Mouse (Mus musculus) midbrain, embryonic 11.5 days (tissue): ENCODE measurements around the gene Setd4. TPM values are rescaled to one million over a fixed set of nuclear protein-coding genes. Genes with fewer than 3 reads are reported as not detected.

Experiments
- ATAC-seq: fragments of 200-750 bp; cut with Nextera tagmentation; 2 replicates; pipeline ENCODE4 v1.8.0; 2017; ENCODE audit warnings: moderate TSS enrichment, moderate library complexity; ENCODE audit not compliant: low FRiP score
- DNase-seq: peaks from one replicate; pipeline ENCODE4 v3.0.0; 2015; ENCODE audit warnings: low spot score; ENCODE audit errors: missing footprints
- H3K27ac ChIP-seq: fragments of 300-500 bp; sonication (generic); 2 replicates; pipeline ENCODE4 v1.5.1; 2014; ENCODE audit warnings: low read depth, low read length
- H3K27me3 ChIP-seq: fragments of 300-500 bp; sonication (generic); 2 replicates; pipeline ENCODE4 v1.6.1; 2014; ENCODE audit warnings: mild to moderate bottlenecking, low read length, moderate library complexity, mixed read lengths; ENCODE audit not compliant: control insufficient read depth, insufficient read depth
- H3K36me3 ChIP-seq: fragments of 300-500 bp; sonication (generic); 2 replicates; pipeline ENCODE4 v1.6.1; 2014; ENCODE audit warnings: mild to moderate bottlenecking, low read length, moderate library complexity, mixed read lengths; ENCODE audit not compliant: control insufficient read depth, insufficient read depth
- H3K4me1 ChIP-seq: fragments of 300-500 bp; sonication (generic); 2 replicates; pipeline ENCODE4 v1.6.1; 2014; ENCODE audit warnings: low read length; ENCODE audit not compliant: control insufficient read depth, insufficient read depth
- H3K4me2 ChIP-seq: fragments of 300-500 bp; sonication (generic); 2 replicates; pipeline ENCODE4 v1.6.1; 2014; ENCODE audit warnings: mild to moderate bottlenecking, moderate library complexity
- H3K4me3 ChIP-seq: fragments of 300-500 bp; sonication (generic); 2 replicates; pipeline ENCODE4 v1.5.1; 2014; ENCODE audit warnings: low read depth, low read length
- H3K9ac ChIP-seq: fragments of 300-500 bp; sonication (generic); 2 replicates; pipeline ENCODE4 v1.6.1; 2014; ENCODE audit warnings: low read length
- H3K9me3 ChIP-seq: fragments of 300-500 bp; sonication (generic); 2 replicates; pipeline ENCODE4 v1.6.1; 2016; ENCODE audit warnings: low read length; ENCODE audit not compliant: control insufficient read depth
- WGBS: fragments of 180-500 bp; shearing (Covaris S2); extraction: QIAGEN DNeasy Blood & Tissue Kit; methylation state at CpG from one replicate; pipeline ENCODE4 v1.1.7; 2014; 5-methylcytosine and 5-hydroxymethylcytosine counted together
- polyA plus RNA-seq: library from polyadenylated mRNA; unstranded; fragments of >200 nt; fragmentation: Nextera tagmentation; extraction: Ambion mirVana; gene quantifications from 2 replicates; pipeline ENCODE4 v1.2.1, GENCODE M21; 2014

Setd4 gene
- polyA plus RNA-seq, 1 experiment from 2014 or later: 11.6 TPM

GRCm38 (mm10) chr16:93543704-93544103 is 60.2 kb downstream of the Setd4 start:
- peak; percentile 98 for DNase-seq
- Histone ChIP-seq H3K4me2 (no peak overlapping the region), H3K9me3 (no peaks in the 10 kb centered on the region), H3K27ac (no peak overlapping the region), H3K4me3 (no peak overlapping the region), H3K4me1 (no peaks in the 10 kb centered on the region), H3K27me3 (no peaks in the 10 kb centered on the region), H3K9ac (no peak overlapping the region), H3K36me3 (no peaks in the 10 kb centered on the region)
- WGBS: 5% methylated on average over 8 of the region's 8 CpGs
- ATAC-seq: peak; percentile 69

GRCm38 (mm10) chr16:93539891-93540290 is 64.0 kb downstream of the Setd4 start:
- ATAC-seq: no peak
- Histone ChIP-seq H3K4me2 (no peak overlapping the region), H3K9ac (no peak overlapping the region), H3K9me3 (no peaks in the 10 kb centered on the region), H3K36me3 (no peaks in the 10 kb centered on the region), H3K27me3 (no peaks in the 10 kb centered on the region), H3K4me1 (no peaks in the 10 kb centered on the region), H3K4me3 (no peak overlapping the region), H3K27ac (no peak overlapping the region)
- WGBS: 60% methylated on average over 3 of the region's 3 CpGs
- no peak for DNase-seq

GRCm38 (mm10) chr16:93535151-93535853 is 68.6 kb downstream of the Setd4 start:
- no peak overlapping the region for H3K4me2 ChIP-seq
- no peaks in the 10 kb centered on the region for H3K36me3 ChIP-seq
- ATAC-seq: no peak
- no peaks in the 10 kb centered on the region for H3K9me3 ChIP-seq
- H3K27me3 ChIP-seq: no peaks in the 10 kb centered on the region
- no peak overlapping the region for H3K4me3 ChIP-seq
- no peak overlapping the region for H3K27ac ChIP-seq
- no peak for DNase-seq
- H3K4me1 ChIP-seq: no peaks in the 10 kb centered on the region
- H3K9ac ChIP-seq: no peak overlapping the region
- 85% methylated on average over 6 of the region's 6 CpGs for WGBS

Other genes with a start within 250 kb of the Setd4 start
- gene Cbr1, start 1.8 kb upstream of the Setd4 start, polyA plus RNA-seq: 99.2 and 104 TPM in 2 replicates
- gene Gm5678, start 24.0 kb upstream of the Setd4 start, polyA plus RNA-seq: not detected in 2 replicates
- 0.72 and 1.1 TPM in 2 replicates for gene Cbr3, start 79.2 kb upstream of the Setd4 start, polyA plus RNA-seq
- 11.7 and 12.7 TPM in 2 replicates for gene Dop1b, start 107.8 kb upstream of the Setd4 start, polyA plus RNA-seq
- 27.7 and 29.6 TPM in 2 replicates for gene Morc3, start 228.1 kb upstream of the Setd4 start, polyA plus RNA-seq